Mouse (Mus musculus) C2C12 (cell line): Measurements from ENCODE around the gene Zdhhc22. TPM values are rescaled to one million over a fixed set of nuclear protein-coding genes. Genes with fewer than 3 reads are reported as not detected.

Source experiments
- H3K27me3 ChIP-seq: one replicate; pipeline ENCODE4 v1.6.1; 2011; ENCODE audit not compliant: control insufficient read depth, insufficient read depth, insufficient read length
- H3K36me3 ChIP-seq: one replicate; pipeline ENCODE4 v1.6.1; 2011; ENCODE audit not compliant: control insufficient read depth, insufficient read depth
- H3K4me3 ChIP-seq: one replicate; pipeline ENCODE4 v1.5.1; 2011; ENCODE audit warnings: mild to moderate bottlenecking, control low read depth; ENCODE audit not compliant: poor library complexity, insufficient read depth, severe bottlenecking
- H3K79me2 ChIP-seq: one replicate; pipeline ENCODE4 v1.6.1; 2011; ENCODE audit not compliant: control insufficient read depth, insufficient read depth
- H3K79me3 ChIP-seq: one replicate; pipeline ENCODE4 v1.6.1; 2011; ENCODE audit warnings: low read depth, control low read depth
- H3ac ChIP-seq: one replicate; pipeline ENCODE3; 2011; ENCODE audit warnings: low read depth; ENCODE audit not compliant: control insufficient read depth, insufficient read length
- CEBPB ChIP-seq: IDR thresholded peaks from one replicate; pipeline ENCODE4 v1.6.1; 2011; ENCODE audit warnings: low read depth, mild to moderate bottlenecking, control low read depth, moderate library complexity
- CTCF ChIP-seq: IDR thresholded peaks from one replicate; pipeline ENCODE4 v1.5.1; 2011; ENCODE audit not compliant: control insufficient read depth, insufficient read depth, insufficient read length
- FOSL1 ChIP-seq: IDR thresholded peaks from one replicate; pipeline ENCODE4 v1.8.0; 2011; ENCODE audit warnings: mild to moderate bottlenecking, low read length; ENCODE audit not compliant: poor library complexity, insufficient read depth, severe bottlenecking
- MAX ChIP-seq: IDR thresholded peaks from one replicate; pipeline ENCODE4 v1.6.1; 2011; ENCODE audit warnings: mild to moderate bottlenecking, control low read depth
- MYOD1 ChIP-seq: IDR thresholded peaks from one replicate; pipeline ENCODE4 v1.6.1; 2011; ENCODE audit warnings: low read depth; ENCODE audit not compliant: control insufficient read depth, insufficient read length
- MYOG ChIP-seq: IDR thresholded peaks from one replicate; pipeline ENCODE4 v1.6.1; 2011; ENCODE audit not compliant: control insufficient read depth, insufficient read length; ENCODE audit errors: extremely low read depth
- USF1 ChIP-seq: IDR thresholded peaks from one replicate; pipeline ENCODE4 v1.6.1; 2011; ENCODE audit warnings: low read depth, mild to moderate bottlenecking, control low read depth, moderate library complexity
- long read RNA-seq, 2 experiments: library from polyadenylated mRNA; unstranded; transcript quantifications; one replicate each; pipeline ENCODE4 v2.0.0; 2019 to 2020
- polyA plus RNA-seq: library from polyadenylated mRNA; unstranded; fragments of >200 nt; fragmentation: generic; extraction: Trizol; gene quantifications from one replicate; pipeline ENCODE4 v1.2.1, GENCODE M21; 2012; ENCODE audit warnings: missing spikeins

The Zdhhc22 gene
- polyA plus RNA-seq, result not detected
- long read RNA-seq, experiment 1, result 0 reads
- long read RNA-seq, experiment 2, result 0 reads

DNA sequence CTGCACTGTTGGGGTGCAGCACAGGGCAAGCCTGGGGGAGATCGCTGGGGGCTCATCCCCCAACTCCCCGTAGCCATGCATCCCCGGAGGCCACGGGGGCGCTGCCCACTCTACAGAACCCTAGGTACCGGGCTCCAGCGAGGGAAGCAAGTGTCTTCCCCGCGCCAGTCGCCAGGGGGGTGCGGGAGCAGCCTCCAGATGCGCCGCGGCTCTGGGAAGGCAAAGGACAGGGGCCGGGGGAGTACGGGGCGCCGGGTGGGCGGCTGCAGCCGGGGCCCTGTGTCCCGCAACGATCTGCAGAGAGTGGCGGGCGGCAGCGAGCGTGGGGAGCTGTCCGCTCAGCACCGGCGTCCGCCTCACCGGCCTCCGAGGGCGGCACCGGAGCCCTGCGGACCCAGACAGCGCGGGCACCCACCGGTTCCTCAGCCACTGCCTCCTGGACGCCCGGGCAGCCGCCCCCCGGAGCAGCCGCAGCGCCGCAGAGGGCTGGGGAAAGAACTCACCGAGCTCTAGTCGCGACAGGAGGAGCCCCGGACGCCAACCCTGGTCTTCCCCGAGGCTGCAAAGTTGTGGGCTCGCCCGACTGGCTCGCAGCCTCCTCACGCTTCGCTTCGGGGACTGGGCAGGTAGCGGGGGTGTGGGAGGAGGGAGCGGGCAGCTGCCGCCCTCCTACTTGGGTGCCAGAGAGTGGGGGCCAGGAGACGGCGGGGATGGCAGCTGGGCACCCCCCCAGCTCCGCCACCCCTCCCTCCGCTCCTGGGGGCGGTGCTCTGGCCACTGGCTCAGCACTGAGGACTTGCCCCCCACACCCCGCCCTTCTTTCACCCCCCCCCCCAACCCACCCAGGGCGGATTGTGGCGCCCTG is at the start of gene Zdhhc22:
Zdhhc22 (minus strand) TSS at position 541 of the 865 bp plus-strand sequence.
- H3K27me3 ChIP-seq, result peaks cover 66% of the 10 kb centered on the region

GRCm38 (mm10) chr12:87036631-87037030 is 46.4 kb upstream of the Zdhhc22 start:
- TF ChIP-seq FOSL1 (no peak), MYOD1 (no peak), CTCF (no peak), MAX (no peak), USF1 (no peak), CEBPB (no peak), MYOG (no peak)
- peaks cover 6% of the 10 kb centered on the region for H3K27me3 ChIP-seq
- no peak overlapping the region for H3ac ChIP-seq
- H3K79me2 ChIP-seq, result no peaks in the 10 kb centered on the region
- H3K79me3 ChIP-seq, result no peaks in the 10 kb centered on the region
- no peak overlapping the region for H3K4me3 ChIP-seq
- H3K36me3 ChIP-seq, result no peaks in the 10 kb centered on the region

More for the DNA sequence above, at the start of gene Zdhhc22:
- H3K79me3 ChIP-seq, result no peaks in the 10 kb centered on the region
- no peaks in the 10 kb centered on the region for H3K36me3 ChIP-seq
- H3K79me2 ChIP-seq, result no peaks in the 10 kb centered on the region
- TF ChIP-seq MYOG (no peak), FOSL1 (no peak), MYOD1 (no peak), MAX (no peak), CEBPB (no peak), USF1 (no peak), CTCF (no peak)
- no peak within 1 kb of the TSS for H3ac ChIP-seq
- no peak within 1 kb of the TSS for H3K4me3 ChIP-seq

- no peak overlapping the region for H3K4me3 ChIP-seq
- peaks cover 32% of the 10 kb centered on the region for H3K27me3 ChIP-seq
- no peaks in the 10 kb centered on the region for H3K79me3 ChIP-seq
- H3K79me2 ChIP-seq, result no peaks in the 10 kb centered on the region
- TF ChIP-seq USF1 (no peak), CTCF (no peak), FOSL1 (no peak), MAX (no peak), MYOD1 (no peak)
- no peaks in the 10 kb centered on the region for H3K36me3 ChIP-seq
- no peak overlapping the region for H3ac ChIP-seq
Observed at GRCm38 (mm10) chr12:87031163-87031763, 41.0 kb upstream of the Zdhhc22 start.

- Histone ChIP-seq H3K79me2 (no peaks in the 10 kb centered on the region), H3K27me3 (peaks cover 46% of the 10 kb centered on the region), H3K79me3 (no peaks in the 10 kb centered on the region), H3ac (no peak overlapping the region), H3K36me3 (no peaks in the 10 kb centered on the region), H3K4me3 (no peak overlapping the region)
- no peak for TF ChIP-seq CEBPB
- TF ChIP-seq MYOD1, result no peak
- TF ChIP-seq FOSL1, result no peak
- no peak for TF ChIP-seq CTCF
- TF ChIP-seq USF1, result no peak
- TF ChIP-seq MYOG, result no peak
Observed at GRCm38 (mm10) chr12:87029251-87029976, 39.2 kb upstream of the Zdhhc22 start.

GRCm38 (mm10) chr12:87028068-87028467 is 37.8 kb upstream of the Zdhhc22 start:
- no peak overlapping the region for H3ac ChIP-seq
- H3K27me3 ChIP-seq, result peaks cover 59% of the 10 kb centered on the region
- H3K79me2 ChIP-seq, result no peaks in the 10 kb centered on the region
- no peaks in the 10 kb centered on the region for H3K79me3 ChIP-seq
- no peak for TF ChIP-seq USF1
- H3K36me3 ChIP-seq, result no peaks in the 10 kb centered on the region
- no peak overlapping the region for H3K4me3 ChIP-seq
